Mouse (Mus musculus): Measurements from ENCODE around the gene Fas.

The Fas gene

GRCm38 (mm10) chr19:34369551-34369950, 79.1 kb downstream of the Fas start:
- no peak for DNase-seq (ENCODE audit: low read depth, low spot score)

GRCm38 (mm10) chr19:34370397-34370796, 79.9 kb downstream of the Fas start:
- no peak for DNase-seq (ENCODE audit: low read depth, low spot score)
